Mouse (Mus musculus) frontal cortex, postnatal 14 days (tissue): ENCODE measurements around the gene Clec4f.
"Not testable (repeated sequence)": the region's sequence is repeated elsewhere in the genome, so short reads cannot be mapped to it uniquely, and the experiment has no call there.

ENCODE experiments used
- DNase-seq, 2 experiments: peaks; one replicate each; pipeline ENCODE4 v3.0.0; 2022; ENCODE audit warnings: low spot score in 2 of 2

Clec4f gene

GRCm38 (mm10) chr6:83634106-83634505 is 21.9 kb downstream of the Clec4f start:
- DNase-seq, result not testable (repeated sequence)

GRCm38 (mm10) chr6:83631815-83632214 is 24.2 kb downstream of the Clec4f start:
- DNase-seq, result no peak

DNA sequence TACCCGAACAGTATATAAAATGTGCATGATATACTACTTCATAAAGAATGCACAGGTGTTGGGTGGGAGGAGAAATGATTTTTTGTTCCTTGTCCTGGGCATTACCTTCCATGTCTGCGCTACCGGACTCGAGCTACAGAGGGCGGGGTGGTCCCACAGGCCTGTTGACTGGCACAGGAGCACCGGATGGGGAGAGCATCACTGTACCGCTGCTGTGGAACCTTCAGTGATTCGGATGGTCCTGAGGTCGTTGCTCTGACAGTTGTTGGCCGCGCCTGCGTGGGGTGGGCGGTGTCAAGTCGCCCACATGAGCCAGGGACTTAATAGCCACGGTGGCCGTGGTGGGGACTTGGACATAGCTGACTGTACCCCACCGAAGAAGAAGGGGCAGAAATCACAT is 29.2 kb downstream of the Clec4f start:
- no peak for DNase-seq

GRCm38 (mm10) chr6:83619955-83620354 is 36.0 kb downstream of the Clec4f start:
- DNase-seq, result no peak

DNA sequence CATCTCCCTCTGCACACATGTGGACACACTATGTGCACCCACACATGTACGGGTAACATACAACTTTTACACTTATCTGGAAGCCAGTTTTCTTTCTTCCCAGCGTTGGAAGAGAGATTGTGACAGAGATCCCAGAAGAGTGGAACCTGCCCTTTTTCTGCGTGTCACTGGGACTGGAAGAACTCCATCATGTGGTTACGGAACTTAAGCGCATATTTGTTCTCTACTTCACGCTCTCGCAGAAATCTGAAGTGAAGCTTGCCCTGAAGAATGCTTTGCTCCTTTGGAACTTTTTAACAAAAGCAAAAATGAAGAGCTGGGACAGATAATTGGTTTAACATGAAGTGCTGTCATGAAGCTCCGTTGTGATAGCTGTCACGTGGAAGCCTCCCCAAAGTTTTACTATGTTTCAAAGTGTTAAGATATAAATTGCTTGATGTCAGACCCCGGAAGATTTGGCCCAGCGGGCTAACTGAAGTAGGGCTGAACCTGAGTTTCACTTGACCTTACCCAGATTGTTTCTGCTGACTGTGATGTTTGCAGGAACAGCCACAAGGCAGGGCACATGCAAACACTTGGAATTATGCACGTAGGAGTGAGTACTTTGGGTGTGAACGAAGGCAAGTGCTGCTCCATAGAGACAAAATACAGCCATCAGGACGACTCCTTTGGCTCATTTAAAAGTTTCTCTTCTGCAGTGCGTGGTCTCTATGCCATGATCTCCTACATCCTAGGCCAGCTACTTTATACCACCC is 38.2 kb downstream of the Clec4f start:
- DNase-seq, result no peak

- DNase-seq, result peak in 1 of 2 experiments; percentile 13
Observed at GRCm38 (mm10) chr6:83616512-83616911, 39.5 kb downstream of the Clec4f start.

GRCm38 (mm10) chr6:83614469-83614868 is 41.5 kb downstream of the Clec4f start:
- no peak for DNase-seq

DNA sequence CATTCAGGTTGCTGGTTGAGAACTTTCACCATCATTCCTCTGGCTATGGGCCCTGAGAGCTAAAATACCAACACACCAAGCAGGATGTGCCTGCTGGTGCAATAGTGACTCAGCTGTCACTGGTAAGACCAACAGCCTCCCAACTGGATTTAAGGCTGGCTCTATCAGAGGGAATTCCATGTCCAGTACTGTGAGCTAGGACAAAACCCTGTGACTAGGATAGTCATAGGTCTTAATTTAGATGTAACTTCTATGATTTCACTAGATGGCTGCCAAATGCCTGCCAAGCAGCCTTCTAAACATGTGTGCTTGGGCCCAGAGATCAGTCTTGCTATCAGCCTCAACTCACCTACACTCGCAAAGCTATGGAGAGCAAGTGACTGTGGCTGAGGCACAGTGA is 43.0 kb downstream of the Clec4f start:
- DNase-seq, result no peak

DNA sequence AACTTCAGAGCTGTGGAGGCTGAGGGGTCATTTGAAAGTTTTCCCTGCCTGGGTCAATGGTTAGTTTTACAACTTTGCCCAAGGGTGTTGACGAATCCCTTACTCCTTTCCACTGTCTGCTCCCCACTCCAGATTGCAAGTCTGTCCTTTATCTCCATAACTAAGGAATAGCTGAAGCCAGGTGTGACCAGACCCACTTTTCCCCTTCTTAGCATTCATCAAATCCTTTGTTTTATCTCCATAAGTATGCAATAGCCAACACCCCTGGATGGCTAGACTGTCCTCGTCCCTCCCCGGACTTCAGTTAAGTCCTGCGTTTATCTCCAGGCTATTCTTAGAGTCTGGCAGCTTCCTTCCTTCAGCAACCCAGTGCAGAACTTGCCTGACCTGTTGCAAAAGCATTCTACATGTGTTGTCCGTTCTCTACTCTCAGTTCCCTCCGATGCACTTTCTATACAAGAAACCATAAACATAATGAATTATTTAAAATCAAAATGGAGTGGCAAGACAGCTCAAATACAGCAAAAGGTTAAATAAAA is 56.3 kb downstream of the Clec4f start:
- no peak for DNase-seq

DNA sequence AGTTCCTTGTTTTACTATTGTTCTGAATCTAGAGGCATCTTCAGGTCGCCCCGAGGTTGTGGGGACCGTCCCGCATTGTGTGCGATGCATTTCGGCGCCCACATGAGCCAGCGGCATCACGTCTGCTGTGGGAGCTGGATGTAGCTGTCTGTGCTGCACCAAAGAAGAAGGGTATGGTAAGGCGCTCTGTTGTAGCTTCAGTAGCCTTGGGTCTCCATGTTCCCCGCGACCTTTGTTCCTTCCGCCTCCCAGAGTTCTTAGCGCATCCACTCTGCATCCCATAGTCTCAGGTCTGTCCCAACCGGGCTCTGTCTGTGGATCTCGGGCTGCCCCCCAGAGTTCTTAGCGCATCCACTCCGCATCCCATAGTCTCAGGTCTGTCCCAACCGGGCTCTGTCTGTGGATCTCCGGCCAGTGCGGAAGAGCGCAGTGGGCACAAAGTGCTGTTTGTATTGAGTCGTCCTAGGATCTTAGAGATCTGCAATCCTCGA is 56.9 kb downstream of the Clec4f start:
- no peak for DNase-seq

GRCm38 (mm10) chr6:83598646-83599045 is 57.3 kb downstream of the Clec4f start:
- peak in 1 of 2 experiments; percentile 25 for DNase-seq

GRCm38 (mm10) chr6:83597988-83598387 is 58.0 kb downstream of the Clec4f start:
- DNase-seq, result no peak

- DNase-seq, result no peak
Observed at GRCm38 (mm10) chr6:83595035-83595434, 61.0 kb downstream of the Clec4f start.
